Mouse (Mus musculus): ENCODE data around the gene Fancd2. TPM values are rescaled to one million over a fixed set of nuclear protein-coding genes. Genes with fewer than 3 reads are reported as not detected.
A peak's percentile ranks its signal among the peaks of the same experiment; 100 is the strongest.

The Fancd2 gene
- polyA plus RNA-seq (2015; fragmentation: Nextera tagmentation; extraction: Ambion mirVana), result 3.0 and 5.1 TPM in 2 replicates

GRCm38 (mm10) chr6:113530932-113531839 lies at the start of gene Fancd2, which contains the start of gene Emc3:
Fancd2 (plus strand) TSS chr6:113531682.
Emc3 (minus strand) TSS chr6:113531652.
- H3K9me3 ChIP-seq (replicated peaks; ENCODE audit: low read length), result no peaks in the 10 kb centered on the region
- H3K27me3 ChIP-seq (ENCODE audit: insufficient read depth, low read length), result no peaks in the 10 kb centered on the region
- peak within 1 kb of the TSS; percentile 62; the same call in 1 of the 2 replicates for H3K27ac ChIP-seq
- H3K4me1 ChIP-seq (replicated peaks; ENCODE audit: insufficient read depth, low read length), result peaks cover 3% of the 10 kb centered on the region; the same call in 1 of the 2 replicates
- DNase-seq (ENCODE audit: low spot score) (peak; percentile 85), ATAC-seq (replicated peaks; ENCODE audit: low FRiP score, low read depth) (peak; percentile 94)
- no peaks in the 10 kb centered on the region for H3K36me3 ChIP-seq (ENCODE audit: insufficient read depth, low read length)
- under 1% methylated on average over 47 of the region's 47 CpGs for WGBS
- 0 out of 2 replicates have a peak, but pooled peaks have one; percentile 9 for TF ChIP-seq CTCF (IDR thresholded peaks at IDR 0.05; ENCODE audit: low read depth)
- peak within 1 kb of the TSS; percentile 64 for H3K4me2 ChIP-seq (ENCODE audit: low read length)
- peak within 1 kb of the TSS; percentile 78 for H3K9ac ChIP-seq (ENCODE audit: low read depth, low read length)
- H3K4me3 ChIP-seq (replicated peaks; ENCODE audit: low read depth, low read length), result peak within 1 kb of the TSS; percentile 89

GRCm38 (mm10) chr6:113482477-113483099 lies 48.9 kb upstream of the Fancd2 start:
- H3K4me2 ChIP-seq (ENCODE audit: low read length), result peak overlapping the region; percentile 72
- no peak for TF ChIP-seq CTCF (IDR thresholded peaks at IDR 0.05; ENCODE audit: low read depth)
- DNase-seq (ENCODE audit: low spot score), result no peak
- peak overlapping the region; percentile 43 for H3K9ac ChIP-seq (ENCODE audit: low read depth, low read length)
- H3K4me3 ChIP-seq (replicated peaks; ENCODE audit: low read depth, low read length), result peak overlapping the region; percentile 47
- H3K27me3 ChIP-seq (ENCODE audit: insufficient read depth, low read length), result no peaks in the 10 kb centered on the region
- peaks cover 11% of the 10 kb centered on the region for H3K4me1 ChIP-seq (replicated peaks; ENCODE audit: insufficient read depth, low read length)
- ATAC-seq (replicated peaks; ENCODE audit: low FRiP score, low read depth), result peak; percentile 44
- no peaks in the 10 kb centered on the region for H3K9me3 ChIP-seq (replicated peaks; ENCODE audit: low read length)
- 2% methylated on average over 65 of the region's 65 CpGs for WGBS
- peak overlapping the region; percentile 55 for H3K27ac ChIP-seq
- no peaks in the 10 kb centered on the region for H3K36me3 ChIP-seq (ENCODE audit: insufficient read depth, low read length)

- ATAC-seq (replicated peaks; ENCODE audit: low FRiP score, low read depth) (peak; percentile 93), DNase-seq (ENCODE audit: low spot score) (peak; percentile 97)
- peak within 1 kb of the TSS; percentile 72 for H3K4me2 ChIP-seq (ENCODE audit: low read length)
- H3K27me3 ChIP-seq (ENCODE audit: insufficient read depth, low read length), result no peaks in the 10 kb centered on the region
- no peaks in the 10 kb centered on the region for H3K9me3 ChIP-seq (replicated peaks; ENCODE audit: low read length)
- H3K36me3 ChIP-seq (ENCODE audit: insufficient read depth, low read length), result no peaks in the 10 kb centered on the region
- H3K4me1 ChIP-seq (replicated peaks; ENCODE audit: insufficient read depth, low read length), result peaks cover 11% of the 10 kb centered on the region
- no peak for TF ChIP-seq CTCF (IDR thresholded peaks at IDR 0.05; ENCODE audit: low read depth)
- WGBS, result under 1% methylated on average over 26 of the region's 26 CpGs
- H3K9ac ChIP-seq (ENCODE audit: low read depth, low read length), result peak within 1 kb of the TSS; percentile 65
- peak within 1 kb of the TSS; percentile 55 for H3K27ac ChIP-seq
- H3K4me3 ChIP-seq (replicated peaks; ENCODE audit: low read depth, low read length), result peak within 1 kb of the TSS; percentile 47
These were observed 48.3 kb upstream of the Fancd2 start, which contains the start of gene Creld1 for GRCm38 (mm10) chr6:113483100-113483615. Creld1 (plus strand) TSS chr6:113483297.

- Histone ChIP-seq H3K9me3 (replicated peaks; ENCODE audit: low read length) (no peaks in the 10 kb centered on the region), H3K27ac (peak overlapping the region; percentile 55), H3K4me2 (ENCODE audit: low read length) (peak overlapping the region; percentile 72), H3K27me3 (ENCODE audit: insufficient read depth, low read length) (no peaks in the 10 kb centered on the region), H3K9ac (ENCODE audit: low read depth, low read length) (peak overlapping the region; percentile 65), H3K4me1 (replicated peaks; ENCODE audit: insufficient read depth, low read length) (peaks cover 11% of the 10 kb centered on the region), H3K4me3 (replicated peaks; ENCODE audit: low read depth, low read length) (peak overlapping the region; percentile 47), H3K36me3 (ENCODE audit: insufficient read depth, low read length) (no peaks in the 10 kb centered on the region; the same call in 1 of the 2 replicates)
- ATAC-seq (replicated peaks; ENCODE audit: low FRiP score, low read depth), result peak; percentile 27
- TF ChIP-seq CTCF (IDR thresholded peaks at IDR 0.05; ENCODE audit: low read depth), result 0 out of 2 replicates have a peak, but pooled peaks have one; percentile 22
- 8% methylated on average over 10 of the region's 10 CpGs for WGBS
- peak; percentile 22 for DNase-seq (ENCODE audit: low spot score)
These were observed 47.8 kb upstream of the Fancd2 start for GRCm38 (mm10) chr6:113483729-113484128.

GRCm38 (mm10) chr6:113487125-113487576 lies 44.3 kb upstream of the Fancd2 start:
- Histone ChIP-seq H3K27me3 (ENCODE audit: insufficient read depth, low read length) (no peaks in the 10 kb centered on the region), H3K36me3 (ENCODE audit: insufficient read depth, low read length) (peaks cover 11% of the 10 kb centered on the region), H3K4me2 (ENCODE audit: low read length) (no peak overlapping the region), H3K9ac (ENCODE audit: low read depth, low read length) (no peak overlapping the region), H3K9me3 (replicated peaks; ENCODE audit: low read length) (no peaks in the 10 kb centered on the region), H3K4me3 (replicated peaks; ENCODE audit: low read depth, low read length) (no peak overlapping the region), H3K4me1 (replicated peaks; ENCODE audit: insufficient read depth, low read length) (peaks cover 8% of the 10 kb centered on the region), H3K27ac (no peak overlapping the region)
- WGBS, result 47% methylated on average over 7 of the region's 7 CpGs
- no peak for TF ChIP-seq CTCF (IDR thresholded peaks at IDR 0.05; ENCODE audit: low read depth)
- ATAC-seq (replicated peaks; ENCODE audit: low FRiP score, low read depth) (no peak), DNase-seq (ENCODE audit: low spot score) (peak; percentile 29)

- Histone ChIP-seq H3K4me2 (ENCODE audit: low read length) (no peak overlapping the region), H3K36me3 (ENCODE audit: insufficient read depth, low read length) (peaks cover 11% of the 10 kb centered on the region), H3K4me3 (replicated peaks; ENCODE audit: low read depth, low read length) (no peak overlapping the region), H3K27me3 (ENCODE audit: insufficient read depth, low read length) (no peaks in the 10 kb centered on the region), H3K9me3 (replicated peaks; ENCODE audit: low read length) (no peaks in the 10 kb centered on the region), H3K4me1 (replicated peaks; ENCODE audit: insufficient read depth, low read length) (no peaks in the 10 kb centered on the region), H3K9ac (ENCODE audit: low read depth, low read length) (no peak overlapping the region), H3K27ac (no peak overlapping the region)
- DNase-seq (ENCODE audit: low spot score) (no peak), ATAC-seq (replicated peaks; ENCODE audit: low FRiP score, low read depth) (no peak)
- 91% methylated on average over 14 of the region's 14 CpGs for WGBS
- no peak for TF ChIP-seq CTCF (IDR thresholded peaks at IDR 0.05; ENCODE audit: low read depth)
These were observed 42.1 kb upstream of the Fancd2 start for GRCm38 (mm10) chr6:113489410-113489809.

Data from kidney, postnatal 0 days (tissue).